Mouse (Mus musculus) cerebellum, adult 2 months (tissue): ENCODE results near the gene Csf1. TPM values are rescaled to one million over a fixed set of nuclear protein-coding genes. Genes with fewer than 3 reads are reported as not detected.

Source experiments
- DNase-seq, 2 experiments: peaks; one replicate each; pipeline ENCODE4 v3.0.0; 2021
- H3K27ac ChIP-seq: fragments of 200-500 bp; 2 replicates; pipeline ENCODE4 v1.5.1; 2012; ENCODE audit warnings: low read length, control low read depth, inconsistent platforms; ENCODE audit not compliant: insufficient read depth
- H3K27me3 ChIP-seq: fragments of 200-500 bp; 2 replicates; pipeline ENCODE4 v1.6.1; 2012; ENCODE audit warnings: inconsistent platforms, mild to moderate bottlenecking, low read length, moderate library complexity; ENCODE audit not compliant: control insufficient read depth, insufficient read depth
- H3K4me1 ChIP-seq: fragments of 200-500 bp; 2 replicates; pipeline ENCODE4 v1.6.1; 2011; ENCODE audit warnings: low read length; ENCODE audit not compliant: control insufficient read depth, insufficient read depth
- H3K4me3 ChIP-seq: fragments of 200-500 bp; replicated peaks from 2 replicates; pipeline ENCODE3; 2011; ENCODE audit warnings: mild to moderate bottlenecking, low read depth, low read length, control low read depth; ENCODE audit not compliant: insufficient read depth
- CTCF ChIP-seq: fragments of 200-500 bp; IDR thresholded peaks from 2 replicates; pipeline ENCODE4 v1.5.1; 2011; ENCODE audit warnings: low read depth, mild to moderate bottlenecking, control low read depth, low read length, moderate library complexity, borderline replicate concordance; ENCODE audit not compliant: insufficient read depth
- POLR2A ChIP-seq: fragments of 200-500 bp; IDR thresholded peaks from 2 replicates; pipeline ENCODE4 v1.6.1; 2011; ENCODE audit warnings: low read length, control low read depth, borderline replicate concordance; ENCODE audit not compliant: insufficient read depth
- WGBS: fragments of 180-500 bp; shearing (Covaris S2); methylation state at CpG from one replicate; pipeline ENCODE4 v1.1.7; 2018; 5-methylcytosine and 5-hydroxymethylcytosine counted together
- polyA plus RNA-seq: library from polyadenylated mRNA; depleted of rRNA; stranded (reverse); fragments of >200 nt; gene quantifications from 2 replicates; pipeline ENCODE4 v1.2.3, GENCODE M21; 2012

The Csf1 gene
- polyA plus RNA-seq, 1 experiment: 20.9 TPM

- Histone ChIP-seq H3K27ac (no peak overlapping the region), H3K4me3 (no peak overlapping the region), H3K27me3 (no peaks in the 10 kb centered on the region), H3K4me1 (no peaks in the 10 kb centered on the region)
- no peak for DNase-seq
- TF ChIP-seq CTCF (no peak), POLR2A (no peak)
- 85% methylated on average over 1 of the region's 1 CpGs for WGBS
These were observed 55.9 kb downstream of the Csf1 start for GRCm38 (mm10) chr3:107704371-107704705.

GRCm38 (mm10) chr3:107703675-107704370 lies 56.4 kb downstream of the Csf1 start:
- TF ChIP-seq CTCF (no peak), POLR2A (no peak)
- H3K27me3 ChIP-seq: no peaks in the 10 kb centered on the region
- H3K4me3 ChIP-seq: no peak overlapping the region
- 88% methylated on average over 7 of the region's 7 CpGs for WGBS
- H3K4me1 ChIP-seq: no peaks in the 10 kb centered on the region
- no peak overlapping the region for H3K27ac ChIP-seq
- DNase-seq: no peak

- 94% methylated on average over 1 of the region's 1 CpGs for WGBS
- no peak overlapping the region for H3K27ac ChIP-seq
These were observed 58.4 kb downstream of the Csf1 start for GRCm38 (mm10) chr3:107701767-107702394.

GRCm38 (mm10) chr3:107700625-107701024 lies 59.6 kb downstream of the Csf1 start:
- no peak for DNase-seq
- H3K27ac ChIP-seq: no peak overlapping the region
- H3K27me3 ChIP-seq: no peaks in the 10 kb centered on the region
- no peaks in the 10 kb centered on the region for H3K4me1 ChIP-seq
- TF ChIP-seq POLR2A (no peak), CTCF (no peak)
- no peak overlapping the region for H3K4me3 ChIP-seq
- WGBS: 87% methylated on average over 2 of the region's 2 CpGs

More at GRCm38 (mm10) chr3:107701767-107702394, 58.4 kb downstream of the Csf1 start:
- TF ChIP-seq CTCF (no peak), POLR2A (no peak)
- no peaks in the 10 kb centered on the region for H3K4me1 ChIP-seq
- DNase-seq: no peak
- no peak overlapping the region for H3K4me3 ChIP-seq
- no peaks in the 10 kb centered on the region for H3K27me3 ChIP-seq

GRCm38 (mm10) chr3:107696910-107697309 lies 63.4 kb downstream of the Csf1 start:
- H3K27me3 ChIP-seq: no peaks in the 10 kb centered on the region
- no peak overlapping the region for H3K4me3 ChIP-seq
- TF ChIP-seq POLR2A (no peak), CTCF (no peak)
- WGBS: 44% methylated on average over 3 of the region's 3 CpGs
- no peak for DNase-seq
- H3K27ac ChIP-seq: peak overlapping the region; percentile 2; the same call in 1 of the 2 replicates
- peaks cover 2% of the 10 kb centered on the region; the same call in 1 of the 2 replicates for H3K4me1 ChIP-seq

GRCm38 (mm10) chr3:107695948-107696881 lies 64.1 kb downstream of the Csf1 start, which contains the start of gene Ahcyl1:
Ahcyl1 (minus strand) TSS chr3:107696560.
- TF ChIP-seq POLR2A (peak; percentile 81), CTCF (peak; percentile 98)
- Histone ChIP-seq H3K27ac (peak within 1 kb of the TSS; percentile 31), H3K4me3 (peak within 1 kb of the TSS; percentile 98), H3K27me3 (no peaks in the 10 kb centered on the region), H3K4me1 (peaks cover 3% of the 10 kb centered on the region; the same call in 1 of the 2 replicates)
- DNase-seq: peak; percentile 99
- whole genome bisulfite sequencing: under 1% methylated on average over 93 of the region's 93 CpGs

- H3K4me1 ChIP-seq: peaks cover 10% of the 10 kb centered on the region; the same call in 1 of the 2 replicates
- 2% methylated on average over 16 of the region's 16 CpGs for WGBS
- no peak for DNase-seq
- TF ChIP-seq POLR2A (no peak), CTCF (no peak)
- H3K4me3 ChIP-seq: peak overlapping the region; percentile 98
- H3K27ac ChIP-seq: peak overlapping the region; percentile 31
- no peaks in the 10 kb centered on the region for H3K27me3 ChIP-seq
These were observed 64.9 kb downstream of the Csf1 start for GRCm38 (mm10) chr3:107695219-107695947.
